Mouse (Mus musculus) CH12.LX (cell line): Measurements from ENCODE around the gene Ubap1.

Source experiments
- CTCF ChIP-seq, 2 experiments: IDR thresholded peaks in 1 of 2; conservative IDR thresholded peaks in 1 of 2; 2 replicates each; pipeline ENCODE4 v1.5.1; 2011 to 2012; ENCODE audit warnings: low read depth in 2 of 2, low read length in 2 of 2, improper control_type of control experiment in 1 of 2, inconsistent platforms in 1 of 2, mild to moderate bottlenecking in 1 of 2, moderate library complexity in 1 of 2
- POLR2A ChIP-seq: IDR thresholded peaks from 2 replicates; pipeline ENCODE4 v1.6.1; 2011; ENCODE audit warnings: low read depth, mild to moderate bottlenecking, improper control_type of control experiment, low read length
- TCF12 ChIP-seq: IDR thresholded peaks from 2 replicates; pipeline ENCODE4 v1.6.1; 2014; ENCODE audit warnings: low read depth, mild to moderate bottlenecking, inconsistent platforms, low read length, improper control_type of control experiment
- USF1 ChIP-seq: IDR thresholded peaks from 2 replicates; pipeline ENCODE4 v1.6.1; 2014; ENCODE audit warnings: low read depth, mild to moderate bottlenecking, inconsistent platforms, low read length, improper control_type of control experiment

DNA sequence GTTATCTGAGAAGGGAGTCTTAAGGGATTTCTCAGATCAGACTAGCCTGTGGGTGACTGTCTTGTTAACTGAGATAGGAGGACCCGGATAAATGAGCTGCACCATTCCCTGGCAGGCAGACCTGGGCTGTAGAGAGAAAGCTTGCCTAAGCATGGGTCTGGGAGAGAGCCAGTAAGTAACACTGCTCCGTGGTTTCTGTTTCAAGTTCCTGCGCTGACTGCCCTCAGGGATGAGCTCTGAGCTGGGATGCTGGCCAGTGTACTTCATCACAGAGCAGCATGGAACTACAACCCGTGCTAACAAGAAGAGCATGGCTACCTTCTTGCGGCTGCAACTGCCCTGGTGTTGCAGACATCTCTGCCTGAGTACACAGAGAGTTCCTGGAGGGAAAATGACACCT lies 51.1 kb downstream of the Ubap1 start:
- TF ChIP-seq CTCF (conservative IDR thresholded peaks at IDR 0.05 in 1 of 2, IDR thresholded peaks at IDR 0.05 in 1 of 2; ENCODE audit: low read depth in 2 of 2, low read length in 2 of 2) (no peak), TCF12 (no peak), USF1 (no peak), POLR2A (no peak)
